Mouse (Mus musculus): ENCODE data around the gene Trpm1.

GRCm38 (mm10) chr7:64122131-64122715 is 31.4 kb upstream of the Trpm1 start:
- TF ChIP-seq POLR2A (IDR thresholded peaks at IDR 0.05; ENCODE audit: extremely low read depth, insufficient read depth, low read length) (no peak), CTCF (IDR thresholded peaks at IDR 0.05; ENCODE audit: extremely low read depth, insufficient read depth, low read length) (no peak)
